Mouse (Mus musculus) forebrain, embryonic 16.5 days (tissue): ENCODE results near the gene Snx9. TPM values are rescaled to one million over a fixed set of nuclear protein-coding genes. Genes with fewer than 3 reads are reported as not detected.

ENCODE experiments used
- ATAC-seq: fragments of 200-750 bp; cut with Nextera tagmentation; 2 replicates; pipeline ENCODE4 v1.8.0; 2017; ENCODE audit warnings: mild to moderate bottlenecking, moderate library complexity
- H3K27ac ChIP-seq: fragments of 300-500 bp; sonication (generic); 2 replicates; pipeline ENCODE4 v1.5.1; 2014; ENCODE audit warnings: low read length, control low read depth
- H3K27me3 ChIP-seq: fragments of 300-500 bp; sonication (generic); replicated peaks from 2 replicates; pipeline ENCODE4 v1.6.1; 2014; ENCODE audit warnings: low read length; ENCODE audit not compliant: control insufficient read depth, insufficient read depth
- H3K36me3 ChIP-seq: fragments of 300-500 bp; sonication (generic); 2 replicates; pipeline ENCODE4 v1.6.1; 2014; ENCODE audit not compliant: control insufficient read depth, insufficient read depth
- H3K4me1 ChIP-seq: fragments of 300-500 bp; sonication (generic); replicated peaks from 2 replicates; pipeline ENCODE4 v1.6.1; 2014; ENCODE audit warnings: low read length; ENCODE audit not compliant: control insufficient read depth, insufficient read depth
- H3K4me2 ChIP-seq: fragments of 300-500 bp; sonication (generic); 2 replicates; pipeline ENCODE4 v1.6.1; 2014; ENCODE audit warnings: mild to moderate bottlenecking, low read length, control low read depth
- H3K4me3 ChIP-seq: fragments of 300-500 bp; sonication (generic); replicated peaks from 2 replicates; pipeline ENCODE4 v1.5.1; 2014; ENCODE audit warnings: mild to moderate bottlenecking, low read length, control low read depth
- H3K9ac ChIP-seq: fragments of 300-500 bp; sonication (generic); replicated peaks from 2 replicates; pipeline ENCODE4 v1.6.1; 2014; ENCODE audit warnings: low read depth, low read length, control low read depth
- H3K9me3 ChIP-seq: fragments of 300-500 bp; sonication (generic); 2 replicates; pipeline ENCODE4 v1.6.1; 2016; ENCODE audit warnings: low read length; ENCODE audit not compliant: control insufficient read depth
- WGBS: fragments of 180-500 bp; shearing (Covaris S2); extraction: QIAGEN DNeasy Blood & Tissue Kit; methylation state at CpG from one replicate; pipeline ENCODE4 v1.1.7; 2014; 5-methylcytosine and 5-hydroxymethylcytosine counted together
- polyA plus RNA-seq: library from polyadenylated mRNA; unstranded; fragments of >200 nt; fragmentation: Nextera tagmentation; extraction: Ambion mirVana; gene quantifications from 2 replicates; pipeline ENCODE4 v1.2.1, GENCODE M21; 2015

Snx9 gene
- polyA plus RNA-seq, 1 experiment from 2014 or later, result 4.5 TPM

DNA sequence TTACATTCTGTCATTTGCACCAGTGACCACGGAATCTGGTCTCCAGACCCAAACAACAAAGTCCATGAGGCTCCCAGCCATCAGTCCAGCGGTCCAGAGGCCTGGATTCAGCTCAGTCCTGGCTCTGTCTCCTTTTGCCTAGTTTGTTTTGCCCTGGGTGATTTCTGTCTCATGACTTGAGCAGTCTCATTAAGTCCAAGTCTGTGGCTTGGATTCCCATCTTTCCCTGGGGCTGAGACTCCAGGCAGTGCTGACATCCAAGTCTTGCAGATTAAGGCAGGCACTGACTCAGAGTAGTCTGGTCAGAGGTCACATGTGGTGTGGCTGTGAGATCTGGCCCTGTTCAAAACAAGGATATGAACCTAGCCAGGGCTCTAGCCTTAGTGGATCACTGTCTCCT lies 35.2 kb upstream of the Snx9 start:
- Histone ChIP-seq H3K9ac (no peak overlapping the region), H3K4me1 (no peaks in the 10 kb centered on the region), H3K27ac (no peak overlapping the region), H3K4me2 (no peak overlapping the region), H3K4me3 (no peak overlapping the region), H3K27me3 (no peaks in the 10 kb centered on the region), H3K36me3 (no peaks in the 10 kb centered on the region), H3K9me3 (no peaks in the 10 kb centered on the region)
- WGBS, result 91% methylated on average over 2 of the region's 2 CpGs
- ATAC-seq, result no peak

DNA sequence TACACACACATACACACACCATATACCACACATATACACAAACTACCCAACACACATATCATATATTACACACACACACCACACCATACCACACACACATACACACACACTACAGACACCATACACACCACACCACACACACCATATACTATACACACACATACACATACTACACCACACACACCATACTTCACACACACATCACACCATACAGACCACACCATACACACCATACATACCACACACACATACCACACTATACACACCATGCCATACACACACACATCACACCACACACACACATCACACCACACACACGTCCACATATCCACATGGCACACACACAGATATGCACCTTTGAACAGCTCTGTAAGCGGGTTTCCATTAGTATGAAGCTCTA lies 34.3 kb upstream of the Snx9 start:
- no peak overlapping the region for H3K4me2 ChIP-seq
- 90% methylated on average over 2 of the region's 2 CpGs for WGBS
- H3K4me3 ChIP-seq, result no peak overlapping the region
- H3K27ac ChIP-seq, result no peak overlapping the region
- H3K9me3 ChIP-seq, result no peaks in the 10 kb centered on the region
- no peaks in the 10 kb centered on the region for H3K4me1 ChIP-seq
- ATAC-seq, result no peak
- no peak overlapping the region for H3K9ac ChIP-seq
- no peaks in the 10 kb centered on the region for H3K27me3 ChIP-seq
- no peaks in the 10 kb centered on the region for H3K36me3 ChIP-seq

DNA sequence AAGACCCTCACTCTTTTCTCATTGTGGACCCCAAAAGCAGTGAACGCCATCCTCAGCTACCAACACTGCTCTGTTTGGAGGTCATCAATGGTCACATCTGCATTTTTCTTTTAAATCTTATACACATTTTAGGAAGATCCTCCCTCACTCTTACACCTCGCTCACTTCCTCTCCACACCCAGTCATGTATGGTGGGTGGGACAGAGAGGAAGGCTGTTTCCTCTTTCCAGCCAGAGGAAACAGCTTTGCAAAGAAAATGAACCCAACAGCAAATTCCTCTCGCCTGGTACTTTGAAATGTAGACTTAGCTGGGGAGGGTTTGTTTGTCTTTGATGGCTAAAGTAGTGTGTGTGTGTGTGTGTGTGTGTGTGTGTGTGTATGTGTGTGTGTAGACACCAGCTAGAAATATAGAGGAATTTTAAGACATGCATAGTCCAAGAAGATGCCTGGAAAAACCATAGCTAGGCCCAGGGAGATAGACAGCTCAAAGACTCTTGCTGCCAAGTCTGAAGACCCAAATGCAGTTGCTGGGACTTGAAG lies 33.2 kb upstream of the Snx9 start:
- Histone ChIP-seq H3K36me3 (no peaks in the 10 kb centered on the region), H3K9me3 (no peaks in the 10 kb centered on the region), H3K4me2 (no peak overlapping the region), H3K27ac (no peak overlapping the region), H3K9ac (no peak overlapping the region), H3K27me3 (no peaks in the 10 kb centered on the region), H3K4me3 (no peak overlapping the region), H3K4me1 (no peaks in the 10 kb centered on the region)
- no peak for ATAC-seq
- 79% methylated on average over 3 of the region's 3 CpGs for WGBS

DNA sequence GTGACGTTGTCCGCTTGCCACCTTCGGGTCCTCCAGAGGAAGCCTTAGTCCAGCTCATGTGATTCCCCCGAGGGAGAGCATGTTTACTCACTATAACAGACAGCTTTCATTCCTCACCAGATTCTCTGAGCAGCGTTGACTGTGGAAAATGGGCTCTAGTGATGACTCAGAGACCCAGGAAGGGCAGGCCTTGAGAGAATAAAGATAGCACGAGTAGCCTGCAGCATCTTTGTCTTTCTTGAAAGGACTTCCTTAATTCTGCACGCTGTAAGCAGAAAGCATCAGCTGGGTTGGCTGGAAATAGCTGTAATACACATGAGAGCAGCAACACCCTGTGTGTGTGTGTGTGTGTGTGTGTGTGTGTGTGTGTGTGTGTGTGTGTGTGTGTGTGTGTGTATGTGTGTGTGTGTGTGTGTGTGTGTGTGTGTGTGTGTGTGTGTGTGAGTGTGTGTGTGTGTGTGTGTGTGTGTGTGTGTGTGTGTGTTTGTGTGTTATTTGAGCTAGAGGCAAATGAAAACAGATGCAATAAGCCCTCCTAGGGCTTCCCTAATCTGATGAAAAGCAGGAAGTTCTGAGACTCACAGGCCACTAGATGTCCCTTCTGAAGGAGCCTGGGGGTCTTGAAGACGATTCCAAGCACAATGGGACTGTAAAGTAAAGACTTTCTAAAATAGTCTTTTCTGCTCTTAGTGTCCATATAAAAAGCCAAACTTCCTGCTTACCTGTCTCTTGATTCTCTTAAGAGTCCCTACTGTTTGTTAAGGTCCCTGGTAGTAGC lies 27.1 kb upstream of the Snx9 start:
- Histone ChIP-seq H3K4me2 (no peak overlapping the region), H3K9me3 (no peaks in the 10 kb centered on the region), H3K4me1 (no peaks in the 10 kb centered on the region), H3K36me3 (no peaks in the 10 kb centered on the region), H3K27me3 (no peaks in the 10 kb centered on the region), H3K27ac (no peak overlapping the region), H3K4me3 (no peak overlapping the region), H3K9ac (no peak overlapping the region)
- 62% methylated on average over 8 of the region's 8 CpGs for WGBS
- ATAC-seq, result no peak

DNA sequence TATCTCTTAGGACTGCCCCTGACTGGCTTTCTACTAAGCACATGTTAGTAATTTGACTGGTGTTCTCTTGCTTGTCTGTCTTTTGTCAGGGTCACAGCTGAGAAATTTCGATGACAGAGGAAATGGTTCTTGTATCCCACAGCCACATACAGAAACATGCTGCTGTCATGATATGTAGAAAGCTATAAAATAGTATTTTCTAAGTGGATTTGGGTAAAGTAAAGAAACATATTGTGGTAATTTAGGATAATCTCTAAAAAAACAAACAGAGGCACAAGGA lies 26.5 kb upstream of the Snx9 start:
- no peaks in the 10 kb centered on the region for H3K36me3 ChIP-seq
- ATAC-seq, result no peak
- no peak overlapping the region for H3K4me2 ChIP-seq
- 82% methylated on average over 1 of the region's 1 CpGs for WGBS
- no peaks in the 10 kb centered on the region for H3K27me3 ChIP-seq
- peaks cover under 1% of the 10 kb centered on the region for H3K4me1 ChIP-seq
- no peak overlapping the region for H3K27ac ChIP-seq
- no peaks in the 10 kb centered on the region for H3K9me3 ChIP-seq
- H3K9ac ChIP-seq, result no peak overlapping the region
- no peak overlapping the region for H3K4me3 ChIP-seq

DNA sequence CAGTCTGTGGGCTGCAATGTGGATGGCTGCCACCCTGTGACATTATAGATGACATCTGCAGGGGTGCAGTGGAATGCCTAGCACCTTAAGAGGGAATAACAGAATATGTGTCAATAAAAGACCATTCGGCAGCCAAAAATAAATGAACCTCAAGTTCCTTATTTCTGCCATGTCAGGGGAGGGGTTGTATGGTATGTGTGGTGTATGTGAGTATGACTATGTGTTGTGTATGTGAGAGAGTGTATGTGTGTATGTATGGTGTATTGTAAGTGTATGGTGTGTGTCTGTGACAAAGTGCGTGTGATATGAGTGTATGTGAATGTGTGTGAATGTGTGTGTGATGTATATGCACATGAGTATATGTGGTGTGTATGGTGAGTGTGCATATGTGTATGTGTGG lies 23.3 kb upstream of the Snx9 start:
- Histone ChIP-seq H3K4me3 (no peak overlapping the region), H3K9me3 (no peaks in the 10 kb centered on the region), H3K4me1 (peaks cover 5% of the 10 kb centered on the region), H3K36me3 (no peaks in the 10 kb centered on the region), H3K9ac (no peak overlapping the region), H3K4me2 (no peak overlapping the region), H3K27me3 (no peaks in the 10 kb centered on the region), H3K27ac (no peak overlapping the region)
- no peak for ATAC-seq
- over 99% methylated on average over 2 of the region's 2 CpGs for WGBS

DNA sequence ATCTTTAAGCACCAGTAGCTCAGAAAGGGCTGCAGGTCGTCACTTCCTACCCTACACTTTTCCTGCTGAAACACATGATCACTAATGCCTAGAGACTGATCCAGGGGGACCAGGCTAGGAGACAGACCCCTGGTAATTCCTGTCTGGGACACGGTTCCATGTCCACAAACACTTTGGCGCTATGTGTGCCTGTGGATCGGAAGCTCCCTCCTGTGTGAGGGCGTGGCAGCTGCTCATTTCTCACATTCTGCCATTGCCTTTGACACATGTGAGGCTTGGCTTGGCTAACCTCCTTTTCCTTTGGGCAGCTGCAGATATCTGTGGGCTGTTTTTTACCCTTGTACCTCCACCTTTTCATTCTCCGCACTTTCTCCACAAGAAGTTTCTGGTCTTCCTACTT lies 22.0 kb upstream of the Snx9 start:
- H3K4me1 ChIP-seq, result peaks cover 5% of the 10 kb centered on the region
- WGBS, result 75% methylated on average over 6 of the region's 6 CpGs
- no peaks in the 10 kb centered on the region for H3K27me3 ChIP-seq
- no peak overlapping the region for H3K4me2 ChIP-seq
- no peak overlapping the region for H3K9ac ChIP-seq
- no peak overlapping the region for H3K4me3 ChIP-seq
- H3K36me3 ChIP-seq, result no peaks in the 10 kb centered on the region
- no peak for ATAC-seq
- H3K9me3 ChIP-seq, result no peaks in the 10 kb centered on the region
- no peak overlapping the region for H3K27ac ChIP-seq

DNA sequence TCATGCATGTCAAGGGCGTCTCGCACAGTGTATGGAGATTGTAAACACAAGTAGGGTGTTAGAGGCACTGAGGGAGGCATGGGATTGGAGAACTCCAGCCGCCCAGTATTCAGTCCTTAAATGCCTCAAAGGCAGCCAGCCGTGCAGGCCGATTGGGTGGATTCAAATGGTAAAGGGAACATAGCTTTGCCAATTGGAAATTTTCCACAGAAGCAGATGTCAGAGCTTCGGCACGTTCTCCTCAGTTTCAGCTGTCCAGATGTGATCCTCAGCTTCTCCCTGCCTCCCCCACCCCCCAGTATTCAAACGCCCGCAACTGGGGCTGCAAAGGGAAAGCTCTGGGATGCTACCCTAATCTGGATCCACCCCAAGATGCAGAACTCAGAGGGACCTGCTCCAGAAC lies 21.3 kb upstream of the Snx9 start:
- H3K27ac ChIP-seq, result no peak overlapping the region
- WGBS, result 9% methylated on average over 9 of the region's 9 CpGs
- ATAC-seq, result 0 out of 2 replicates have a peak, but pooled peaks have one; percentile 59

DNA sequence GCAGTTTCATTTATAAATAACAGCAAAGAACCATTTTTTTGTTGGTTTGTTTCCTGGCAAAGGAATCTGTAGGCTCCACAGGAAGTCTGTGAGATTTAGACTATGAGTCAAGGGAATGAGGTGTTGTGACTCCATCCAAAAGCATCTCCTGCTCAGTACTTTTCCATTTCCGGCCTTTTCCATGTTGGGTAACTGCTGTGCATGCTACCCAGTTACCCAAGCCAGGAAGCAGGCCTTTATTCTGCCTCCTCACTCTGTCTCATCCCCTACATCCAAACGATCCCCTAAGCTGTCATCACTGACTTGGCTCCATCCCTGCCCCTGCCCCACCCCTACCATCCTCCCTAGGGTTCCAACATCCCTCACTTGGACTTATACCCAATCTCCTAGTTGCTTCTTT lies 18.6 kb upstream of the Snx9 start:
- no peaks in the 10 kb centered on the region for H3K27me3 ChIP-seq
- ATAC-seq, result no peak
- H3K4me2 ChIP-seq, result no peak overlapping the region
- no peak overlapping the region for H3K27ac ChIP-seq
- WGBS, result 67% methylated on average over 2 of the region's 2 CpGs
- no peak overlapping the region for H3K9ac ChIP-seq
- H3K9me3 ChIP-seq, result no peaks in the 10 kb centered on the region
- no peaks in the 10 kb centered on the region for H3K36me3 ChIP-seq
- peaks cover 5% of the 10 kb centered on the region for H3K4me1 ChIP-seq
- H3K4me3 ChIP-seq, result no peak overlapping the region

More for the DNA sequence above, 21.3 kb upstream of the Snx9 start:
- Histone ChIP-seq H3K27me3 (no peaks in the 10 kb centered on the region), H3K4me3 (no peak overlapping the region), H3K9ac (no peak overlapping the region), H3K4me2 (no peak overlapping the region), H3K9me3 (no peaks in the 10 kb centered on the region), H3K4me1 (peaks cover 5% of the 10 kb centered on the region), H3K36me3 (no peaks in the 10 kb centered on the region)

DNA sequence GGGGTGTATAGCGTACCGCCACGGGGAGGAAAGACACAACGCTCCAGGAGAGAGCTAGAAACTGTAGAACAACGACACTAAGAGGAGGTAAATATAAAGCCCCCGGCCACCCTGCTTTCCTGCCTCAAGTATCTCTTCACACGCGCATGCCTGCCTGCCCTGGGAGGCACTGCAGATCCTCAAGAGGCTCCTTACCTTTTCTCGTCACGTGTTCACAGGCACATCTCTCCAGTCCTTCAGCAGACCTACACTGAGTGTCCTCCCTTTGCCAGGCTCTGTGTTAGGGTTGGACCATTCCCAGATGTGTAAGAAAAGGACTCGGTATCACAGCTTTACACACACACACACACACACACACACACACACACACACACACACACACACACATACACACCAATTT lies 18.1 kb upstream of the Snx9 start:
- H3K27ac ChIP-seq, result no peak overlapping the region
- no peak overlapping the region for H3K4me3 ChIP-seq
- peaks cover 5% of the 10 kb centered on the region for H3K4me1 ChIP-seq
- no peaks in the 10 kb centered on the region for H3K27me3 ChIP-seq
- no peak overlapping the region for H3K9ac ChIP-seq
- no peaks in the 10 kb centered on the region for H3K9me3 ChIP-seq
- H3K36me3 ChIP-seq, result no peaks in the 10 kb centered on the region
- H3K4me2 ChIP-seq, result no peak overlapping the region
- ATAC-seq, result no peak
- 86% methylated on average over 11 of the region's 11 CpGs for WGBS
